Mouse (Mus musculus) layer of hippocampus, adult 11-12 months (tissue): ENCODE measurements around the gene Camta1.

ENCODE experiments used
- DNase-seq: peaks from one replicate; pipeline ENCODE4 v3.0.0; 2022; ENCODE audit warnings: low spot score

Gene Camta1

DNA sequence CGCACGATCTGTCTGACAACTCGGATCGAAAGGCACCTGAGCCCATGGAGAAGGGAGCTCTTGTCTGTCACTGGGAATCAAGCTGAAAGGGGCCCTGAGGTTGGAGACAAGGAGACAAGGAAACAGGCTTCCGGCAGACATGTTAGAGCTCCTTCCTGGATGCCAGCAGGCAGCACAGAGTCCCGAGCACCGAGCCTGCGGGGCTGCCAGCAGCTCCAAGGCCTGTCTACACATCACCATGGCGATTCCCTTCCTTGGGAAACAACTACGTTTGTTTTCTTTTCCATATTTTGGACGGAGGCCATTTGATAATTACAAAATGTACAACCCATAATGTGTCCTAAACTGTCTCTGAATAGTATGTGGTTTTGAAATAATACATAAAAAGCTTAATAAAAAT lies 122.8 kb downstream of the Camta1 start:
- DNase-seq = peak; percentile 24

DNA sequence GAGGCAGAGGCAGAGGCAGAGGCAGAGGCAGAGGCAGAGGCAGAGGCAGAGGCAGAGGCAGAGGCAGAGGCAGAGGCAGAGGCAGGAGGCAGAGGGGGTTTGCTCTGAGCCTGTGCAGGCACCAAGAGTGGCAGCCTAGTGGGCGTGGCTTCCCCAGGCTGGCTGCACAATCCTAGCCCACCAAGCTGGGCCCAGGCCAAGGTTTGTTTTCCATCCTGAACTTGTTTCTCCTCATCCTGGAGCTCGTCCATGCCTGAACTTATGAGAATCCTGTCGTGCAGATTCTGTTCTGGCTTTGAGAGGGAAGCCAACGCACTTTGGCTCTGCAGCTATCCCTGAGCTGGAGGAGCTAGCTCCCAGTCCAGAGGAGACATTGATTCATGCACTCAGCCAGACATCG lies 123.4 kb downstream of the Camta1 start:
- peak; percentile 21 for DNase-seq

DNA sequence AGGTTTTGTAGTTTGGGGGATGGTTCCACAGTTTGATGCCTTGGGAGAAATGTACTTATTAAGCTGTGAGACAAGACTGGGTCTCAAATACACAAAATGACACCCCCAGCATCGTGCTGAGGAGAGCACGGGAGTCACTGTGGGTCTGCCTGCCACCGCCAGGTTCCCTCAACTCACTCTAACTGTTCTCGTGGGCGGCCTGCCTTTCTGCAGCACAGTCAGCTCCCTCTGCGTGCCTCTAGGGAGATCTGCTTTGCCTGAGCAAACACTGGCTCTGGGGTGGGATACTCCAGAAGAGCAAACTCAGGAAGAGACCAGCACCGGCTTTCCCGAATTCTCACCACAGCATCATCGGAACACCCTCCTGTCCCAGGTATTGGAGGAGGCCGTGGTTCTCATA lies 129.0 kb downstream of the Camta1 start:
- DNase-seq = peak; percentile 24

DNA sequence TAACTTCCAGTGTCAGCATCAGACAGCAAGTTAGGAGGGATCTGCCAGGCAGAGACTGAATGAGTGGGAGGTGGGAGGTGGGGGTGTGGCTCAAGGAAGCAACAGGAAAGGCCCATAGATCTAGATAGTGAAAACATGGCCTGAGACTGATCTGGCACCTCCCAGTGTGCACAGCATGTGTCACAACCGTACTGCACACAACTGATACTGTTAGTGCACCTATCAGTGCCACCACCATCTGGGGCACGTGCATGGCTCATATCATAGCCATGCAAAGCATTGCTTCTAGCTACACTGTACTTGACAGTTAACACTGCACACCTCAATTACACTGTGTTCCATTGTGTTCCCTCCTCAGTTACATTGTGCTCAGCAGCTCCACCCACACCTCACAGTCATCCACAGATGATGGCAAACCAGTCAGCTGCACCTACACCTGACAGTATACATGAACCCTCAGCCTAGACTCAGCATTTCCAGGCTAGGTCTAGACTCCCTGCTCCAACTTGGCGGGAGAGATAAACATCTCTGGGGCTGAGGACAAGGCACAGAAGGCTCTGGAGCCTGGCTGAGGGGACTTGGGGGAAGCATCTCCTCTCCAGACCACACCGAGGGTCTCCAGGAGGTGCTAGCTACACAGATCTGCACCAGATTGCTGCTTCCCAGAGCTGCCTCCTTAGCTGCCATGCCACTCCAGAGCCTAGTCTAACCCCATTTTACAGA lies 131.5 kb downstream of the Camta1 start:
- DNase-seq = no peak

DNA sequence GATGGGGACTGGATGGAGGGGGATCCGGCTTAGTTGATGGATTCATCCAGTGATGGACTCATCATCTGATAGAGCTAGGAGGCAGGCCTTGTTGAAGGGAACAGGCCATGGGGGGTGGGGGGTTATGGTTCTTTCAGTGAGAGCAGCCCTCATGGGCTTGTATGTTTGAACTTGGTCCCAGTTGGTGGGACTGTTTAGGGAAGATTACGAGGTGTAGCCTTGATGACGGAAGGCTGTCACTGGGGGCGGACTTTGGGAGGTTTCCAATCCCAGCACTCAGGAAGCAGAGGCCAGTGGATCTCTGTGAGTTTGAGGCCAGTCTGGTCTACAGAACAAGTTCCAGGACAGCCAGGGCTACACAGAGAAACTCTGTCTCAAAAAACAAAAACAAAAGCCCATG lies 132.6 kb downstream of the Camta1 start:
- no peak for DNase-seq

DNA sequence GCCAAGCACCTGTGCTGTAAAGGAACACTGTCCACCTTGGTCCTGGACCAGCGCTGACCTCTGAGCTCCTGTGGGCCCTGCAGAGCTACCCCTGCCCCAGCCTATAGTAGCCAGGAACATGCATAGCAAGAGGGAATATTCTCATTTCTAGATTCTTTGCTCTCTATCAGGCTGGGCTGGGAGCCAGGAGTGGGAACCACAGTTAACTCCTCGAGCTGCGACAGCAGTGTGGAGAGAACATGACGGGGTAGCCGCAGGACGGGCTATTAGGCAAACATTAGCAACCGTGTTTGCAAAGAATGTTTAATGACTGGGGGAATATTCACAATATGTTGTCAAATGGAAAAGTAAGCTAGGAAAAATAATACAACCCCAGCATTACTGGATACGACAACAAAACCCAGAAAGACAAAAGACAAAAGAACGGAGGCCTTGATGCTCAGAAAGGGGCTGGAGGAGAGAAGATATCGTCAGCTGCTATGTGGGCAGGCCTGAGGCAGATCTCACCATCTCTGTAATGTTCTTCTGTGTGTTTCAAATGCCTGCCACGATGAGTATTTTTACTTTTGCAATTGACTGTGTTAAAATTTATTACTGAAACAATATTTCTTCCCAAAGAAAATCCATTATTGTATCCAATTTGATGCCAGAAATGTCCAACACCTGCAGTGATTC lies 133.1 kb downstream of the Camta1 start:
- peak; percentile 36 for DNase-seq

DNA sequence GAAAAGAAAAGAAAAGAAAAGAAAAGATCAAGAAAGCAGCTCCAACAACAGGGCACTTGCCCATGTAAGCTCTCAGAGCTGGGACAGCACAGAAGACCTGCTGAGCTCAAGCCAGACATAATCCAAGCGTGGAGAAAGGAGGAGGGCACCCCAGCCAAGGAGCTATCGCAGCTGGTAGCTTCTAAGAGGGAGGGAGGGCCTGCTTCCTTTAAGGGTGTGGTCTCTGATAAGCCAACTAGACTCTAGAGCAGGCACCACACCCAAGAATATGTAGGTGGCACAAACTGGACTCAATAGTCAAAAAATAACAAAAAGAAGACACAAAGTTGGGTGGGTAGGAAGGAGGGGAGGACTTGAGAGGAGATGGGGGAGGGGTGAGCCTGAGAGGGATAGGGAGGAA lies 135.3 kb downstream of the Camta1 start:
- no peak for DNase-seq

DNA sequence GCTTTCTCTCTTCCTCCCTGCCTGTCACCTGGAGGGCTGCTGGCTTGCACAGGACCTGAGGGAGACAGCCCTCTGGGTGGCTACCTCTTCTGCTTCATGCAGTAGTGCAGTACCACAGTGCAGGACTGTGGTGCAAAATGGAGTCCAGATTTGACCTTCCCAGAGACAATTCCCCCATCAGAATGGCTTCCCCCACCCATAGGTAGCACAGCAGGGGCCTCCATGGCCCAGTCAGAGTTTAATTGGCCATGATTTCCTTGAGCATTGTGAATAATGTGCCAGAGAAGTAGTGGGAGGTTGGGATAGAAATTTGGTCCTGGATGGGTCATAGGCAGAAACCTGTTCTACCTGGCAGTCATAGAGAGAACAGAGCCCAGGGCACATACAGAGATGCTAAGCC lies 136.8 kb downstream of the Camta1 start:
- DNase-seq = no peak

DNA sequence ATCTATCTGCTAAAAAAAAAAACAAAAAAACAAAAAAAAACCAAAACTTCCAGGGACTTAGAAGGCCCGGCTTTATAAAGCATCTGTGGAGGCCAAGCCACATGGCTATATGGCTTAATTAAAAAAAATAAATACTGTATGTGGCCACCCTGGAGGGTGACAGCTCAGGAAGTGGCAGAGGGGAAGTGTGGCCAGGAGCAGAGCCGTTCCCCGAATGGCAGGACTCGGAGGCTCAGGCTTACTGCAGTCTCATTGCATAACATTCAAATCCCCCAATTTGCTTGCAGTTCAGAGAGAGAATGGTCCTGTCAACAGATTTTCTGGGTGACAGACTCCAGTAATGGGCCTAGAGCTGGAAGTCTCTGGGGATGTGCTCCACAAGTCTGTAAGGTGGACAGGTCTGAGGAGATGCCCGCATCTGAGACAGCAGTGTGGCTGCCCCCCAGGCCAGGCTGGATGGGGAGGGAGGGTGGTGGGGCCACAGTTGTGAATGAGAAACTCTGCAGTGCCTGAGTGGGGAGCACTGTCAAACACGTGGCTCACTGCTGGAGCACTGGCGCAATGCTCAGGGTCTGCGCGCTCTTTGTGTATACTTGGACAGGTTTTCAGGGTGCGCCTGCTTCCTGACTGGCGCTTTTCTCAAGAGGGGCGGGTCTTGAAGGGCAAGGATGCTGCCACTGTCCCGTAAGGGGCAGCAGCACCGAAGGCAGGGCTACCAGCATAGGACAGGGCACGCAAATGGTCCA lies 140.8 kb downstream of the Camta1 start:
- no peak for DNase-seq

DNA sequence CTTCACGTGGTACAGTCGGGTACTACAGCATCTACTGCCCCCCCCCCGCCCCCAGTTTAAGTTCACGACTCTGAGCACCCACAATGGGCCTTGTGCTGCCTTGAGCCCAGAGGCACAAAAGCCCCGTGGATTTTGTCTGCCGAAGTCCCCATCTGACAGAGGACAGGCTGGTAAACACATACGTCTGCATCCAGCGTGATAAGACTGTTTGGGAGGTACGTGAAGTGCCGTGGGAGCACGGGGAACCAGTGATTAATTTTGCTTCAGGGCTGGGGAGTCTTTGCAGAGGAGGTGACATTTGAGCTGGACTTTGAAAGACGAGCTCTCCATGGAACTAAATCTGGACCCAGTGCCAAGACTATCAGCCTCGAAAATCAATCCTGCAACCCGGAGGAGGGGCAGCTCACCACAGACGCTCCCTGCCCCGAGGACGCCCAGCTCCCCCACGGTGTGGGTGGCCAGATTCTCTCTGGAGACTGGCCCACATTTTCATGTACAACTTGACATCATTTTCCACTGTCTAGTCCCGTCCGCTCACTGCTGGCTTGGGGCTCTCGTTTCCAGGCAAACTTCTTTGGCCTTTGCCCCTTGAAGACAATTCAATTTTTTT lies 142.7 kb downstream of the Camta1 start:
- no peak for DNase-seq

DNA sequence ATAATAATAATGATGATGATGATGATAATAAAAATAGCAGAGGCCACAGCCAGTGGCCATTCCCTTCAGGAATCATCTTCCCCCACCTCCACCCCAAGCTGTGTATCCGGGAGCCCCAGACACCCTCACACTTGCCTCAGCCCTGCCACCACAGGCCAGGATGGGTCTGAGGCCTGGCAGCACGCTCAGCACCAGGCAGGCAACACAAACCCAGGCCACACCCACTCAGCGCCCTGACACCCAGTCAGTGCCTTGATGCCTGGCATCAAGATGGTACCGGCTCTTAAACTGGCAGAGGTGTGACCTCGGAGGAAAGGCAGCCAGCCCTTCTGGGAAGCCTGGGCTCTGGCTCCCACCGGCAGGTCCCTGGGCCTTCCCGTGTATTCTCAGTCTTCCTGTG lies 143.8 kb downstream of the Camta1 start:
- DNase-seq = no peak

DNA sequence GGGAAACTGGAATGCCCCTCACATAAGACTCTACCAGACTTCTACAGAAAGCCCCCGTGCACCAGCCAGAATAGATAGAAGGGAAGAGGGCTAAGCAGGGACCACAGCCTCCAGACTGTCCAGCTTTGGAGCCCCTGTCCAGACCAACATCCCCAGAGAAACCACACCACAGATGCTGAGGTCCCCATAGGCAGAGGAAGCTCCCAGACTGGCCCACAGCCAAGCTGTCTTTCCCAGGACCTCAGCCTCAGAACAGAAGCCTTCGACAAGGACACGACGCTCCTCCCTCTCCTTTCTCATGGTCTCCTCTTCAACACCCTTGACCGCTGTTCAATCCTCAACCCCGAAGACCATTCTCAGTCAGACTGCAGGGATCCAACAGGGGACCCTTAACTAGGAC lies 148.0 kb downstream of the Camta1 start:
- DNase-seq = no peak

DNA sequence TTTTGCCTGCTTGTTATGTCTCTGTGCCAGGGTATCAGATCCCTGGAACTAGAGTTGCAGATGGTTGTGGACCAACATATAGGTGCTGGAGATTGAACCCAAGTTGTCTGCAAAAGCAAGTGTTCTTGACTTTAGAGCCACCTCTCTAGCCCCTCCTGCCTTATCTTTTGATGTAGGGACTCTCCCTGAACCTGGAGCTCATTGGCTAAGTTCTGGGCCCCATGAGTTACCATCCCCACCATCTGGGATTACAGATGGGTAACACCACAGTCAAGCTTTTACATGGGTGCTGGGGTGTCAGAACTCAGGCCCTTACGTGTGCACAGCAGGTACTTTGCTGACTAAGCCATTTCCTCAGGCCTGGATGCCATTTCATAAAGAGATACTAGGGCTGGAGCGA lies 150.3 kb downstream of the Camta1 start:
- no peak for DNase-seq

DNA sequence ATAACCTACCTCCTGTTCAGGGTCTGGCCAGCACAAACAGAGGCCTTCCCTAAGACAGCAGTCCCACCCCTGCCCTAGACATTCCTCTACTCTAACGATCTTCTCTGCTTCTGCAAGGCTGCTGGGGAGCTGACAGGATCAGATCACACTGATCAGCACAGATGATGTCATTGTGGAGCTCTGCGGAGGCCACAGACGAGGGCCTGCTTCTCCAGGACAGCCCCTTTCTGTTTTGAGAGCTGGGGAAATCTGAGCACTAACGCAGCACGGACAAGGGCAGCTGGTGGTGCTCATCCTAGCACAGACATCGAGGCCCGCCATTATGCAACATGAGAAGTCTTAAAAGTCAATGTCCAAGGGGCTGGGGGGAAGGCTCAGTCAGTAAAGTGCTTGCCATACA lies 151.2 kb downstream of the Camta1 start:
- DNase-seq = no peak

DNA sequence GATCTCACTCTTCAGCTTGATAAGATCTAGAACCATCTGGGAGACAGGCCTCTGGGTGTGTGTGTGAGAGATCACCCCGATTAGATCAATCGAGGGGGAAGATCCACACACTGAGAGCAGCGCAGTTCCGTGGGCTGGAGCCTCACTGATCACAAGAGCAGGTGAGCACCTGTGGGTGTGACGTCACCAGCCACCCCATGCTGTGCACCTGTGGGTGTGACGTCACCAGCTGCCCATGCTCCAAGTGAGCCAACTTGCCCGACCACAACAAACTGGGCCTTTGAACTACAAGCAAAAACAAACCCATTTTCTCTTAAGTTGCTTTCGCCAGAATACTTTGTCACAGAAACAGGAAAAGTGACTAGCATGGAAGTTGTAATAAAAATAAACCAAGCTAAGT lies 152.4 kb downstream of the Camta1 start:
- no peak for DNase-seq

DNA sequence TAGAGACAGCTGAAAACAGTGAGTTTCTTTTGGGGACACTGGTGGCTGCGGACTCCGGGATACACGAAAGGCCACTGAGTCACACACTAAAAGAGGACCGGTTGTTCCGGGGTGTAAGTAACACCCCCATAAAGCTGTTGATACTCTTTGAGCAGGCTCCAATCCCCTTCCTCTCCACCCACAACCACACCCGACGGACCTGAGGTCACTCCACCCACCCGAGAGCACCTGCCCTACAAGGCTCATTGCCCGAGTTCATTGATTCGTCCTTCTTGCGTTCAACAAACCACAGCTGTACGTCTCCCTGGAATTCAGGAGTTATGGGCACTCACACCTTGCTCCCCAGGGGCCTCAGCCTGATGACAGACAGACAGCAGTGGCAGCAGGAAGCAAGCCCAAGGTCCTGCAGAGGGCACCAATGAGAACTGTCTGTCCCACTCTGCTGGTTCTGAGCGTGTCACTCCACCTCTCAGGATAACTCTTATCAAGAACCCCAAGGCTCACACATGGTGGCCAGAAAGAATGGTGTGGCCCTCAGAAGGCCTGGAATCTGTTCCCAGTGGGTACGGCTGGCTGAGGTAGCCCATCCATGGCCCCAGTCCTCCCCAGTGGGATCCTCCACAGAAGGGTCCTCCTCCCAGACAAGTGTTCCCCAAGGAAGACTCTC lies 158.5 kb downstream of the Camta1 start:
- DNase-seq = no peak

DNA sequence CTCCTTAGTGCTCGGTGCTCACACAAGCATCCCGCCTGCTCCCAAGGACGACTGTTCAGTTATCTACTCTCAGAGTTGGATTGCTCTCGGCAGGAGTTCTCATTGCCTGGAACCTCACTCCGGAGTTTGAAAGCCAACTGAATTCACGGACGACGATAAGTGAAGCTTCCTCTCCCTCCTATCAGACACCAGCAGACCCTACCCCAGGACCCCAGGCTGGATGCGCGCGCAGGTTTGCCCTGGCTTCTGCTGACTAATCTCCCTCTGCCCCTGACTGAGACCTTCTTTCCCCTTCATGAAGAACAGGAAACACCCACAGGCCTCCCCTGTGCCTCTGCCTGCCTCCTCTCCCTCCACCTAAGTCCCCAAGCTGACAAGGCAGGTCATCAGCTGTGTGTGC lies 159.2 kb downstream of the Camta1 start:
- DNase-seq = no peak

DNA sequence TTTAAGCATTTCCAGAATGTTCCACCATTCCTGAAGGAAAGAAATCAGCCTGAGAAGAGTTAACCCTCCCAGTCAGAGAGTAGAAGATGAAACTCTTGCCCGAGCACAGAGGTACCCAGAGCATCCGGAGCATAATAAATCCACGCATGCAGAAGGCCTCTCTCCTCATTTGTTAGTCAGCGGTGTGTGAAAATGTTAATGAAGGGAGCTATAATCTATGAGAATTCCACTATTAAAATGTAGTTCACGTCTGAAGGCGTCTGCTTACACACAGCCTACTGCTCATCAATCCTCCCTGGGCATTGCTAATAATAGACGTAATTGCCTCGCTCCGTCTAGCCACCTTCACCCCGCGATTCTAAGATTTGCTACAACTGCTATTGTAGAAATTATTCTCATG lies 165.7 kb downstream of the Camta1 start:
- DNase-seq = no peak

DNA sequence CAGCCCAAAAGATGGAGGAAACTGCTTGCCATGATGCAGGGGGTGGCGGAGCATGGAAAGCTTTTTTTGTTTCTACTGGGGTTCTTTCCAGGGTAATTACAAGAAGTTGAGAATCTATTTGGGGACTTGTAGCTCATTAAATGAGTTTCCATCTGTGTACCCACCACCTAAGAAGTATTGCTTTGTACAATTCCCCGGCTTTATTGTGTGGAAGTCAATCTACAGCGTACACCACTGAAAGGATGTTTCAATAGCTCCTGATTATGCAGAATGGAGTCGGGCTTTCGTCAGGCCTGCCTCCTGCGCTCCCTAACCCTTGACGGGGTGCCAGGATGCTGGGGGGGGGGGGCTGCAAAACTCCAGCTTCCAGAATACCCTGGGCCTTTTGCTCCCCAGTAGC lies 167.1 kb downstream of the Camta1 start:
- DNase-seq = no peak

DNA sequence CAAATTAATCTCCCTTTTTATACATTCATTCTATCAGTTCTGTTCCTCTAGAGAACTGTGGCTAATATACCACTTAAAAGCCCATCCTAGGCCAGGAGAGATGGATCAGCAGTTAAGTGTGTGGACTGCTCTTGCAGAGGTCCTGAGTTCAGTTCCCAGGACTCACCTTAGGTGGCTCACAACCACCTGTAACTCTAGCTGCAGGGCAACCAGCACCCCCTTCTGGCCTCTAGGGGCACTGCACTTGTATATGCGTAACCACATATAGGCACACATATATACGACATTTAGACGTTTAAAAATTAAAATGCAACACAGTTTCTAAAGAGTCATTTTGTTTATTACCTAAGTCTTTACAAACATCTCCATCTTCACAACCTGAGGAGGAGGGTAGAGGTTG lies 167.6 kb downstream of the Camta1 start:
- no peak for DNase-seq

DNA sequence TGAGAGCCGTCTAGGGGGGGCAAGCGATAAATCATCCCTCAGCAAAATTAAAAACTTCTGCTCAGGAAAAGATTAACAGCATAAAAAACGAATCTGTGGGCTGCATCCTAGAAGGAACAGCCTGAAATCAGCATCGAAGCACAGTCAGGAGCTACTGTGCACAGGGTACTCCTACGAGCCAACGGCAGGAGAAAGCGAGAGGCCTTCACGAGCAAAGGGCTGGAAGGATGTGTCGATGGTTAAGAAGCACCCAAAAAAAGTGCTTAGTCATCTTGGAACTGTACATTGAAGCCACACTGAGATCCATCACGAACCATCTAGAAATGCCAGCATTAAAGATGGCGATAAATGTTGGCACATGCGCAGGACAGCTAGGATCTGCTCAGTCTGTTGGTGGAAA lies 171.6 kb downstream of the Camta1 start:
- DNase-seq = no peak

DNA sequence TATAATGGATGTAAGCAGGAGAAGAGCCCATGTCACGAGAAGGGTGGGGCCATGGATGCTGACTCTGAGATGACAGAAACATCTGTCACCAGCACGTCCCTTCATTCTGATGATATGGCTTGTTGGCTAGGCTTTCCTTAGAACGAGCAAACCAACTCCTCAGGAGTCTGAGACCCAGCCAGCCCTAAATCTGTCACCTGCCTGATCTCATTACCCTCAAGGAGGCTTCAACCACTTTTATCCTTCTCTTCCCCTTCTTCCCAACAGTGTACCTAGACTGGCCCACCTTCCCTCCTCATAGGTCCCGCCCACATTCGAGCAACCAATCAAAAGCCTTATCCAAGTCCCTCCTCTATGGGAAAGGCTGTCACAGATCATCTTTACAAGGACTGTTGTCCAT lies 173.5 kb downstream of the Camta1 start:
- no peak for DNase-seq
